Mouse (Mus musculus): Measurements from ENCODE around the gene Phf24. TPM values are rescaled to one million over a fixed set of nuclear protein-coding genes. Genes with fewer than 3 reads are reported as not detected.

Phf24 gene
- polyA plus RNA-seq, 1 experiment: 0.46 TPM

DNA sequence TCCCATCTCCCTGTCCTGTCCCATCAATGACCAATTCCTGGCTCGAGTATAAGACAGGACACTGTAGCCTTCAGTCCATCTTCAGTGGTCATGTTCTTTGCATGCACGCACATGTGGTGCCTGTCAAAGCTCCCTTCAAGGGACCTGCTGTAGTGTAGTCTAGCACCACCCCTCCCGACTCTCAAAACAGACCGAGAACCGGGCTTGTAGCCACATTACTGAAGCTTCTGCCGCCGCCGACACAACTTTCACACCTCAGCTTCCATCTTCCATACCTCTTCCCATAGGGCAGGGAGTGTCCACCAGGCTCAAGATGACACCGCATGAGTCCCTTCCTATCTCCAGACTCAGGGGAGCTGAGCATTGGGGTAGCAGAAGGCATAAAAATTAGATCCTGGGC is 27.7 kb downstream of the Phf24 start:
- 85% methylated on average over 9 of the region's 9 CpGs for WGBS

DNA sequence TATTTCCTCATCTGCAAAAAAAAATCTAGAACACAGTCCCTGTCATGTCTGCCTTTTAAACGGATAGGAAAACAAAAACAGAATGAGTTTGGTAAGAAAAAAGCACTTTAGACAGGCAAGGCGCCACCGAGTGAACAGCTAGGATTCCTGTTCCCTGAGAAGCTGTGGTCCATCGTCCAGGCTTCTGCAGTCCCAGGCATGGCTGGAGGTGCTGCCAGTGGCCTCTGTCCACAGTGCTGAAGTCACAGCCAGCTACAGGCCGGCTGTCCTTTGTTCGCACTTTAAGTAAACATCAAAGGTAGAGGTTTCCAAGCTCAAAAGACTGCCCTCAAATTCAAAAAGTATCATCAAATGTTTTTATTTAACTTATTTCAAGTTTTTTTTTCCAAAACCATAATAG is 28.6 kb downstream of the Phf24 start:
- H3K36me3 ChIP-seq (ENCODE audit: control insufficient read depth, insufficient read depth, low read length): no peaks in the 10 kb centered on the region
- H3K4me1 ChIP-seq (ENCODE audit: control insufficient read depth, insufficient read depth, insufficient read length, low read length): peaks cover 5% of the 10 kb centered on the region; the same call in 1 of the 2 replicates
- H3K27ac ChIP-seq (ENCODE audit: insufficient read depth, low read depth, low read length): no peak overlapping the region
- no peak overlapping the region for H3K4me3 ChIP-seq (ENCODE audit: low read depth, low read length)
- H3K27me3 ChIP-seq (ENCODE audit: control insufficient read depth, insufficient read depth, low read length): no peaks in the 10 kb centered on the region
- WGBS: 9% methylated on average over 6 of the region's 6 CpGs
- TF ChIP-seq CTCF (IDR thresholded peaks at IDR 0.05; ENCODE audit: extremely low read depth, insufficient read length, insufficient replicate concordance, low read depth, low read length) (no peak), POLR2A (IDR thresholded peaks at IDR 0.05; ENCODE audit: low read depth, low read length) (no peak)

More for the DNA sequence above, 27.7 kb downstream of the Phf24 start:
- no peak overlapping the region for H3K4me3 ChIP-seq (ENCODE audit: low read depth, low read length)
- H3K27ac ChIP-seq (ENCODE audit: insufficient read depth, low read depth, low read length): no peak overlapping the region
- peaks cover 3% of the 10 kb centered on the region; the same call in 1 of the 2 replicates for H3K4me1 ChIP-seq (ENCODE audit: control insufficient read depth, insufficient read depth, insufficient read length, low read length)
- H3K36me3 ChIP-seq (ENCODE audit: control insufficient read depth, insufficient read depth, low read length): no peaks in the 10 kb centered on the region
- TF ChIP-seq CTCF (IDR thresholded peaks at IDR 0.05; ENCODE audit: extremely low read depth, insufficient read length, insufficient replicate concordance, low read depth, low read length) (no peak), POLR2A (IDR thresholded peaks at IDR 0.05; ENCODE audit: low read depth, low read length) (no peak)
- H3K27me3 ChIP-seq (ENCODE audit: control insufficient read depth, insufficient read depth, low read length): no peaks in the 10 kb centered on the region; the same call in 1 of the 2 replicates

DNA sequence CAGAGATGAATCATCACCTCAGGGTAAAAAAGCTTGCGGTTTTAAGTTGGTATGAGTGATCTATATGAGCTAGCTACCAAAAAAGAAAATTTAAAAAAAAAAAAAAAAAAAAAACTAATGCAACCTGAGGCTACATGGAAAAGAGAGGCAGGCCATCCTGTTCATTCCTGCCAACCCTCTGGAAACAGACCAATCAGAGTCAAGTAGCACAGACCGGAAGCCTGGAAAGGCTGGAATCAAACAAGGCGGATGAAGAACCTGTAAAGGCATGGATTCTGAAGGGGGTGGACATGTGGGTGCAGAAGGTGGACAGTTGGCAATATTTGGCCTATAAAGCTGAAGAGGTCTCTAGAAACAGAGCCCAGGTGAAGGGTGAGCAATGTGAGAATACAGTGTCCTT is 29.0 kb downstream of the Phf24 start:
- no peak for TF ChIP-seq CTCF (IDR thresholded peaks at IDR 0.05; ENCODE audit: extremely low read depth, insufficient read length, insufficient replicate concordance, low read depth, low read length)
- TF ChIP-seq POLR2A (IDR thresholded peaks at IDR 0.05; ENCODE audit: low read depth, low read length): no peak
- 86% methylated on average over 3 of the region's 3 CpGs for WGBS
- H3K27ac ChIP-seq (ENCODE audit: insufficient read depth, low read depth, low read length): no peak overlapping the region

DNA sequence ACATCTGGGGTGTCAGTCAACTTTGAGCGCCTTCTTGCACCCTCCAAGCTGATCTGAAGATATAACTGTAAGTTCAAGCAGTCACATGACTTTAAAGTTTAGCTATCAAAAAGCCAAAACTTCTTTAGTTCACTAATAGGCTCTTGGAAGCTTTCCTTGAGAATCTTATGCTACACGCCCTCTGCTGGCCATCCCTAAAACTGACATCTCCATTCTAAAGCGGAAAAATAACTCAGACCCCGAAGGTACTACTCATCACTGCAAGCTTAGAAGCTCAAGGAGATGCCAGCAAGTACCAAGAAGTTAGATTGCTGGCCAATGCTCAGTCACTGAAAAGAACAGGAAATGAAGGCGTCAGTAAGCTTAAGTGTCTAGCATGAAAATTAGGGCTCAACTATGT is 29.5 kb downstream of the Phf24 start:
- no peak overlapping the region for H3K27ac ChIP-seq (ENCODE audit: insufficient read depth, low read depth, low read length)
- no peaks in the 10 kb centered on the region for H3K27me3 ChIP-seq (ENCODE audit: control insufficient read depth, insufficient read depth, low read length)
- peaks cover 11% of the 10 kb centered on the region for H3K4me1 ChIP-seq (ENCODE audit: control insufficient read depth, insufficient read depth, insufficient read length, low read length)
- TF ChIP-seq CTCF (IDR thresholded peaks at IDR 0.05; ENCODE audit: extremely low read depth, insufficient read length, insufficient replicate concordance, low read depth, low read length): no peak
- no peak for TF ChIP-seq POLR2A (IDR thresholded peaks at IDR 0.05; ENCODE audit: low read depth, low read length)
- WGBS: 8% methylated on average over 5 of the region's 5 CpGs
- no peak overlapping the region for H3K4me3 ChIP-seq (ENCODE audit: low read depth, low read length)
- no peaks in the 10 kb centered on the region for H3K36me3 ChIP-seq (ENCODE audit: control insufficient read depth, insufficient read depth, low read length)

More for the DNA sequence above, 29.0 kb downstream of the Phf24 start:
- Histone ChIP-seq H3K27me3 (ENCODE audit: control insufficient read depth, insufficient read depth, low read length) (no peaks in the 10 kb centered on the region), H3K4me3 (ENCODE audit: low read depth, low read length) (no peak overlapping the region), H3K4me1 (ENCODE audit: control insufficient read depth, insufficient read depth, insufficient read length, low read length) (peaks cover 8% of the 10 kb centered on the region), H3K36me3 (ENCODE audit: control insufficient read depth, insufficient read depth, low read length) (no peaks in the 10 kb centered on the region)

DNA sequence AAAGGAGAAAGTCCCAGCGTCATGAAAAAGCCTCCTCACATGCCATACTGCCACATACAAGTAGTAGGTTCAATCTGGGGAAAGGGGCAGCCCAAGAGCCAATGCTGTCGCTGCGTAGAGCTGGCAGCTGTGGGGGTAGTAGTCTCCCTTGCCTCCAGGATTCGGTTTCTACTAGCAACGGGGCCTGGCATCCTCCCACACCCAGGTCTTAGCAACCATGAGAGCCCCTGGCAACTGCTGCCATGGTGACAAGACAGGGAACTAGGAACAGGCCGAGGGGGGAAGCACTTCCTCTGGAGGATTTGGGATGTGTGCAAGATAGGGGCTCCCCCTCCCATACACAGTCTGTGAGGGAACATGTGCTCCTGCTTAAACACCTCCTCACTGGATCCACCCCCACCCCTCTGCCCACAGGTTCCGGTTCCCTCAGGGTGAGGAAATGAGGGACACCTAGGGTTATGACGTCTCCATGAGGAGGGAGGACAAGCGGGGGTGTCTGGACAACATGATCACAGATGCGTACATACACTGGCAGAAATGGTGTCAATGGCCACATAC is 30.4 kb downstream of the Phf24 start:
- Histone ChIP-seq H3K4me3 (ENCODE audit: low read depth, low read length) (no peak overlapping the region), H3K36me3 (ENCODE audit: control insufficient read depth, insufficient read depth, low read length) (no peaks in the 10 kb centered on the region), H3K4me1 (ENCODE audit: control insufficient read depth, insufficient read depth, insufficient read length, low read length) (peaks cover 11% of the 10 kb centered on the region), H3K27me3 (ENCODE audit: control insufficient read depth, insufficient read depth, low read length) (no peaks in the 10 kb centered on the region), H3K27ac (ENCODE audit: insufficient read depth, low read depth, low read length) (no peak overlapping the region)
- TF ChIP-seq CTCF (IDR thresholded peaks at IDR 0.05; ENCODE audit: extremely low read depth, insufficient read length, insufficient replicate concordance, low read depth, low read length) (no peak), POLR2A (IDR thresholded peaks at IDR 0.05; ENCODE audit: low read depth, low read length) (no peak)
- WGBS: 59% methylated on average over 10 of the region's 10 CpGs

DNA sequence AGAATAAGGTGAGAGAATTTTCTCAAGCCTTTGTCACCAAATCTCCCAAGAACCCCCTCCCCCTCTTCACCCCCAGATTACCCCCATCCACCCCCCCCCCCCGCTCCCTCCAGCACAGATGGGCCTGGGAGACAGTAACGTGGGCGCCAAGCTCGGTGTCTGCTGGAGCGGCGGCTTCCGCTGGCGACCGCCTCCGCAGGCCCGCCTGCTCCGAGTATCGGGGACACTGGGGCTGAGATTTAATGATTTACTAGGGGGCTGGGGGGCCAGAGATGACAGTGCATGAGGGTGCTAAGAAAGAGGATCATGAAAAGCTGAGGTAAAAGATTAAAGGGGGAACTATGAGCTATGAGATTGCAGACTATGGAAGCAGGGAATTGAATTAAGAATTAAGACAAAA is 32.1 kb downstream of the Phf24 start:
- no peak overlapping the region for H3K4me3 ChIP-seq (ENCODE audit: low read depth, low read length)
- no peaks in the 10 kb centered on the region for H3K27me3 ChIP-seq (ENCODE audit: control insufficient read depth, insufficient read depth, low read length)
- WGBS: 37% methylated on average over 13 of the region's 13 CpGs
- no peaks in the 10 kb centered on the region for H3K36me3 ChIP-seq (ENCODE audit: control insufficient read depth, insufficient read depth, low read length)
- peaks cover 11% of the 10 kb centered on the region for H3K4me1 ChIP-seq (ENCODE audit: control insufficient read depth, insufficient read depth, insufficient read length, low read length)
- no peak overlapping the region for H3K27ac ChIP-seq (ENCODE audit: insufficient read depth, low read depth, low read length)
- TF ChIP-seq POLR2A (IDR thresholded peaks at IDR 0.05; ENCODE audit: low read depth, low read length) (no peak), CTCF (IDR thresholded peaks at IDR 0.05; ENCODE audit: extremely low read depth, insufficient read length, insufficient replicate concordance, low read depth, low read length) (no peak)

DNA sequence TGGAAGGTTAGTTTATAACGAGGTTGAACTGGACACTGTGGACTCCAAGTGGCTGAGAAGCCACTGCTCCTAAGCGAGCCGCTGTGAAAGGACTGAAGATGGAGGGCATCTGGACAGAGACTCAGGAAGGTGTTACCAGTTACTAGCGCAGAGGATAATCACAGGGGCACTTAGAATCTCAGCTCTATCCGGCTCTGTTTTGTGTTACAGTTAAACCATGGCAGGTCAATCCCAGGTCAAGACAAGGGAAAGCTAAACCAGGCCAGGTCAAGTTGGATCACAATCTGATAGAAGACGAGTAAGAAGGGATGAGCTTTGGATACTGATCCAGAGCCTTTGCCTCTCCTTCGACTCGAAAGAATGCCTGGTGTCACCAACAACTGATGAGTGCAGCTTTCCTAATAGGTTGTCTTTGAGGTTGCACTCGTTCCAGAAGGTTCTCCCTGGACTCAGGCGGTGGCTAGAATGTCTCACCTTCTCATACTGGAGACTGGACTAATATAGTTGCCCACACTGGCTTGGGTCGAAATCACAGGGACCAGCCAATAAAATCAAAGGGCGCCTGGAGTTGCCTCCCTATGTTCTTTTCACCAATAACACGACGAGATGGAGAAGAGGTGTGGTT is 32.7 kb downstream of the Phf24 start:
- H3K27me3 ChIP-seq (ENCODE audit: control insufficient read depth, insufficient read depth, low read length): no peaks in the 10 kb centered on the region
- H3K36me3 ChIP-seq (ENCODE audit: control insufficient read depth, insufficient read depth, low read length): no peaks in the 10 kb centered on the region
- no peak overlapping the region for H3K27ac ChIP-seq (ENCODE audit: insufficient read depth, low read depth, low read length)
- TF ChIP-seq CTCF (IDR thresholded peaks at IDR 0.05; ENCODE audit: extremely low read depth, insufficient read length, insufficient replicate concordance, low read depth, low read length) (no peak), POLR2A (IDR thresholded peaks at IDR 0.05; ENCODE audit: low read depth, low read length) (no peak)
- peak overlapping the region; percentile 41 for H3K4me3 ChIP-seq (ENCODE audit: low read depth, low read length)
- WGBS: 5% methylated on average over 14 of the region's 14 CpGs
- peaks cover 11% of the 10 kb centered on the region for H3K4me1 ChIP-seq (ENCODE audit: control insufficient read depth, insufficient read depth, insufficient read length, low read length)
